Mouse (Mus musculus) testis, adult 2 months (tissue): Measurements from ENCODE around the gene Herpud1.

ENCODE experiments used
- CTCF ChIP-seq: fragments of 200-500 bp; IDR thresholded peaks from 2 replicates; pipeline ENCODE4 v1.5.1; 2012; ENCODE audit warnings: low read depth, mild to moderate bottlenecking, inconsistent platforms, low read length, moderate library complexity; ENCODE audit not compliant: control insufficient read depth, insufficient read depth, insufficient replicate concordance
- POLR2A ChIP-seq: fragments of 200-500 bp; IDR thresholded peaks from 2 replicates; pipeline ENCODE4 v1.6.1; 2012; ENCODE audit warnings: low read depth, mild to moderate bottlenecking, inconsistent platforms, low read length, moderate library complexity; ENCODE audit not compliant: control insufficient read depth

DNA sequence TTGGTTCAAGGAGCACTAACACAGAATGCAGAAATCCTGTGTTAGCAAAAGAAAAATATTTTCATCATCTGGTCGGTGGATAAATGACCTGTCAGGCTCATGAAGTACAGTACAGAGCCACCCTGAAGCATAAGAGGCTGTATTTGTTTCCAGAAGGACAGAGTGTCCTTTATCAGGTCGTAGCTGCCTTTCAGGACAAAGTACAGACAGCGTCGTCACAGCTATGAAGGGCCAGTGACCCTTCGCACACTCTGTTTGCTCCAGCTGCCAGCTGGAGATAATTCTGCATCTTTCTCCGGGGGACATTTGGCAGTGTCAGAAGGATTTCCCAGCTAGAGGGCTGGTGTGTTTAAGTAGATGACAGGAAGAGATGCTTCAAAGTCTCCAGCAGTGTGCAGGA, 6.4 kb downstream of the Herpud1 start:
- no peak for TF ChIP-seq CTCF
- no peak for TF ChIP-seq POLR2A
